Mouse (Mus musculus): ENCODE results near the gene Aldh18a1. TPM values are rescaled to one million over a fixed set of nuclear protein-coding genes. Genes with fewer than 3 reads are reported as not detected.

Gene Aldh18a1
- total and polyA plus RNA-seq, 3 experiments: 35.3 to 214 (median 89.7) TPM

DNA sequence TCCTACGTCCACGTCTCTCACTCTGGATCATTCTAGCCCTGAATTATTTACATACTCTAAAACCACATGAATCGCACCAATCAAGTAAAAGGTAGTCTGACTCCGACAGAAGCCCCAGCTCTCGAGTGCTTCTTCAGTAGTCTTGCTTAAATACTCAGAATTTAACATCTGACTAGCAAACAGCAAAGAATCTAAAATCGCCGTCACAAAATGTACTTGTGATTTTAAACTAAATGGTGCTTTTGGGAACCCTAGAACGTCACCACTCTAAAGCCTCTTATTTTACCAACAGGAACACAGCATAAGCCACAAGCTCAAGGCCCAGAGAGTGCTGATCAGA lies 77.2 kb downstream of the Aldh18a1 start:
- Histone ChIP-seq H3K36me3 (ENCODE audit: control insufficient read depth in 1 of 2, insufficient read depth in 2 of 2, low read length in 2 of 2) (peaks cover 0 to 9% of the 10 kb centered on the region in 2 experiments; a peak in 2 of 4 replicates), H3K27me3 (ENCODE audit: control insufficient read depth in 1 of 2, insufficient read depth in 2 of 2, low read length in 2 of 2) (no peaks in the 10 kb centered on the region), H3K9ac (ENCODE audit: control insufficient read depth, low read depth, low read length, poor library complexity, severe bottlenecking) (no peak overlapping the region), H3K79me2 (ENCODE audit: control insufficient read depth, insufficient read depth, low read length, poor library complexity) (no peaks in the 10 kb centered on the region; the same call in 1 of the 2 replicates), H3K4me1 (ENCODE audit: control insufficient read depth in 1 of 2, insufficient read depth in 2 of 2, low read length in 2 of 2) (peaks cover 0 to 13% of the 10 kb centered on the region in 2 experiments; a peak in 2 of 4 replicates), H3K4me3 (ENCODE audit: control insufficient read depth in 1 of 2, insufficient read depth in 1 of 2, low read depth in 2 of 2, low read length in 2 of 2) (no peak overlapping the region), H3K27ac (ENCODE audit: control insufficient read depth, low read depth, low read length) (no peak overlapping the region), H3K9me3 (replicated peaks; ENCODE audit: insufficient read depth, low read length) (no peaks in the 10 kb centered on the region)
- TF ChIP-seq USF2 (IDR thresholded peaks at IDR 0.05; ENCODE audit: borderline replicate concordance in 1 of 2, insufficient read depth in 1 of 2, low read depth in 1 of 2, low read length in 2 of 2) (no peak), GABPA (IDR thresholded peaks at IDR 0.05; ENCODE audit: low read depth, low read length) (no peak), NELFE (IDR thresholded peaks at IDR 0.05; ENCODE audit: low read depth, low read length) (no peak), MAFK (IDR thresholded peaks at IDR 0.05; ENCODE audit: borderline replicate concordance, low read depth, low read length) (no peak), BHLHE40 (IDR thresholded peaks at IDR 0.05; ENCODE audit: borderline replicate concordance, low read depth, low read length) (no peak), MAZ (IDR thresholded peaks at IDR 0.05; ENCODE audit: low read depth, low read length) (no peak), MYC (IDR thresholded peaks at IDR 0.05; ENCODE audit: low read depth, low read length) (no peak), NRF1 (IDR thresholded peaks at IDR 0.05; ENCODE audit: insufficient read depth, low read depth, low read length, poor library complexity, severe bottlenecking) (no peak), EP300 (IDR thresholded peaks at IDR 0.05; ENCODE audit: low read depth in 1 of 2, low read length in 2 of 2) (no peak), UBTF (IDR thresholded peaks at IDR 0.05; ENCODE audit: borderline replicate concordance, insufficient read depth, low read depth, low read length) (no peak), MYB (IDR thresholded peaks at IDR 0.05; ENCODE audit: low read depth, low read length) (no peak), CHD1 (IDR thresholded peaks at IDR 0.05; ENCODE audit: low read depth, low read length) (no peak), ELF1 (IDR thresholded peaks at IDR 0.05; ENCODE audit: low read depth, low read length) (no peak), ZNF384 (IDR thresholded peaks at IDR 0.05; ENCODE audit: low read depth, low read length) (no peak), POLR2A (IDR thresholded peaks at IDR 0.05; ENCODE audit: control insufficient read depth in 1 of 2, insufficient read depth in 1 of 2, low read depth in 1 of 2, low read length in 2 of 2, poor library complexity in 1 of 2) (no peak), TAL1 (IDR thresholded peaks at IDR 0.05; ENCODE audit: low read length) (no peak)
- no peak for DNase-seq (ENCODE audit: low read depth, low spot score)

DNA sequence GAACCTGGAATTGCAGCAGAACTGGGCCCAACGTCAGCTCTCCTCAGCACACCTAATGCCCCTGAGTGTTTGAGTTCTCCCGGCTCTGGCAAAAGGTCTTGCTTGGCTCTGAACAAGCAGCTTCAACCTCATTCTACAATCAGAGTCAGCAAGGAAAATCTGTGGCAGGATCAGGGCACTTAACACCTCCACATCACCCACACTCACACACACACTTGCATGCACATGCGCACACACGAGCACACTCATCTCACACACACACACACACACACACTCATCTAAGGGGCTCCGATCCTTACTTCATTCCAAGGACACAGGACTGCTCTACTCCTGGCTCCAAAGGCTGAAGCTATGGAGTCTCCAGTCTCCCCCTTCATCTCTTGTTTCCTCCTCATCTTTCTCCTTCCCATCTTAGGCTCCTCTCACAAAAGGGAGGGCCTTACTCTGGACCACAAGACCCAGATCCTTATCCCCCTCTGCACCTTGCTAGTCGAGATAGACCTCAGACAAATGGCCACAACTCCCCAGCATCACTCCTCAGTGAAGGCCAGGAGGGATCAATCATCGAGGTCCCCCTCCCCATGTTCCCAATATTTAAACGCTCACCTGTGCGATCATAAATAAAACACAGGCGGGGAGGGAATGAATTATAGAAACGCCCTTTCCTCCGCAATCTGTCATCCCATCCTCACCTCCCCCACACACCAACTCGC lies 77.7 kb downstream of the Aldh18a1 start:
- Histone ChIP-seq H3K4me1 (ENCODE audit: control insufficient read depth in 1 of 2, insufficient read depth in 2 of 2, low read length in 2 of 2) (peaks cover 0 to 13% of the 10 kb centered on the region in 2 experiments; a peak in 2 of 4 replicates), H3K9me3 (replicated peaks; ENCODE audit: insufficient read depth, low read length) (no peaks in the 10 kb centered on the region), H3K27ac (ENCODE audit: control insufficient read depth, low read depth, low read length) (no peak overlapping the region), H3K4me3 (ENCODE audit: control insufficient read depth in 1 of 2, insufficient read depth in 1 of 2, low read depth in 2 of 2, low read length in 2 of 2) (no peak overlapping the region), H3K36me3 (ENCODE audit: control insufficient read depth in 1 of 2, insufficient read depth in 2 of 2, low read length in 2 of 2) (peaks cover 0 to 7% of the 10 kb centered on the region in 2 experiments; a peak in 2 of 4 replicates), H3K9ac (ENCODE audit: control insufficient read depth, low read depth, low read length, poor library complexity, severe bottlenecking) (no peak overlapping the region), H3K79me2 (ENCODE audit: control insufficient read depth, insufficient read depth, low read length, poor library complexity) (no peaks in the 10 kb centered on the region; the same call in 1 of the 2 replicates), H3K27me3 (ENCODE audit: control insufficient read depth in 1 of 2, insufficient read depth in 2 of 2, low read length in 2 of 2) (no peaks in the 10 kb centered on the region)
- no peak for TF ChIP-seq ZC3H11A (IDR thresholded peaks at IDR 0.05; ENCODE audit: low read depth, low read length)
- TF ChIP-seq MAFK (IDR thresholded peaks at IDR 0.05; ENCODE audit: borderline replicate concordance, low read depth, low read length): no peak
- TF ChIP-seq MYB (IDR thresholded peaks at IDR 0.05; ENCODE audit: low read depth, low read length): no peak
- DNase-seq (ENCODE audit: low read depth, low spot score): no peak

Measured in MEL (cell line).